Mouse (Mus musculus) bone marrow, adult 2 months (tissue): Measurements from ENCODE around the gene Usp8. TPM values are rescaled to one million over a fixed set of nuclear protein-coding genes. Genes with fewer than 3 reads are reported as not detected.

ENCODE experiments used
- H3K27ac ChIP-seq: fragments of 200-500 bp; 2 replicates; pipeline ENCODE4 v1.5.1; 2012; ENCODE audit warnings: low read depth, mild to moderate bottlenecking, control low read depth, inconsistent platforms, low read length; ENCODE audit not compliant: control insufficient read depth, poor library complexity, insufficient read depth
- H3K4me1 ChIP-seq: fragments of 200-500 bp; 2 replicates; pipeline ENCODE4 v1.6.1; 2011; ENCODE audit warnings: low read length; ENCODE audit not compliant: control insufficient read depth, insufficient read depth
- H3K4me3 ChIP-seq: fragments of 200-500 bp; replicated peaks from 2 replicates; pipeline ENCODE3; 2011; ENCODE audit warnings: mild to moderate bottlenecking, low read depth, low read length, control low read depth; ENCODE audit not compliant: control insufficient read depth
- CTCF ChIP-seq: fragments of 200-500 bp; IDR thresholded peaks from 2 replicates; pipeline ENCODE4 v1.5.1; 2011; ENCODE audit warnings: low read length, control low read depth; ENCODE audit not compliant: control insufficient read depth, insufficient read depth
- POLR2A ChIP-seq: fragments of 200-500 bp; IDR thresholded peaks from 2 replicates; pipeline ENCODE4 v1.6.1; 2011; ENCODE audit warnings: low read depth, mild to moderate bottlenecking, control low read depth, low read length, borderline replicate concordance; ENCODE audit not compliant: control insufficient read depth
- WGBS: fragments of 180-500 bp; shearing (Covaris S2); methylation state at CpG from one replicate; pipeline ENCODE4 v1.1.7; 2018; 5-methylcytosine and 5-hydroxymethylcytosine counted together
- polyA plus RNA-seq: library from polyadenylated mRNA; stranded (reverse); fragments of >200 nt; gene quantifications from 2 replicates; pipeline ENCODE4 v1.2.4, GENCODE M21; 2011; ENCODE audit warnings: low replicate concordance; ENCODE audit not compliant: missing spikeins, insufficient read depth, insufficient read length

Usp8 gene
- polyA plus RNA-seq, 1 experiment = 16.7 TPM

- H3K4me3 ChIP-seq = no peak overlapping the region
These were observed 60.5 kb downstream of the Usp8 start for GRCm38 (mm10) chr2:126767599-126767998.

DNA sequence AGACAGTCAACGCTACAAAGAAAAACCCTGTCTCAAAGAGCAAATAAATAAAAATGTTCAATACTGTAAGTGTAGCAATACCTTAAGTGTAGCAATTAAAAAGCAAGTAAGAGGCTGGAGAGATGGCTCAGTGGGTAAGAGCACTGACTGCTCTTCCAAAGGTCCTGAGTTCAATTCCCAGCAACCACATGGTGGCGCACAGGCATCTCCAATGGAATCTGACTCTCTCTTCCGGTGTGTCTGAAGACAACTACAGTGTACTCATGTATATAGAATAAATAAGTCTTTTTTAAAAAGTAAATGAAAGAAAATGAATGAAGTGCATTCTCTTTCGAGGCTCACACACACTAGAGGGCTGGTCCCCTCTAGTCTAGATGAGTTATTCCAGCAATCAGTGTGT is 61.1 kb downstream of the Usp8 start:
- no peak overlapping the region for H3K4me3 ChIP-seq
- 76% methylated on average over 4 of the region's 4 CpGs for WGBS
- no peak for TF ChIP-seq POLR2A
- TF ChIP-seq CTCF = no peak
- no peaks in the 10 kb centered on the region for H3K4me1 ChIP-seq
- H3K27ac ChIP-seq = no peak overlapping the region

More at GRCm38 (mm10) chr2:126767599-126767998, 60.5 kb downstream of the Usp8 start:
- no peak overlapping the region for H3K27ac ChIP-seq
- whole genome bisulfite sequencing = 88% methylated on average over 3 of the region's 3 CpGs
- TF ChIP-seq POLR2A (no peak), CTCF (no peak)
- no peaks in the 10 kb centered on the region for H3K4me1 ChIP-seq

GRCm38 (mm10) chr2:126769431-126770181 is 62.5 kb downstream of the Usp8 start:
- Histone ChIP-seq H3K4me3 (no peak overlapping the region), H3K27ac (no peak overlapping the region), H3K4me1 (no peaks in the 10 kb centered on the region)
- WGBS = 44% methylated on average over 19 of the region's 19 CpGs
- TF ChIP-seq POLR2A (no peak), CTCF (no peak)

- H3K4me1 ChIP-seq = no peaks in the 10 kb centered on the region
- 78% methylated on average over 5 of the region's 5 CpGs for WGBS
- H3K27ac ChIP-seq = no peak overlapping the region
- TF ChIP-seq CTCF = no peak
- no peak for TF ChIP-seq POLR2A
- no peak overlapping the region for H3K4me3 ChIP-seq
These were observed 65.1 kb downstream of the Usp8 start for GRCm38 (mm10) chr2:126772217-126772616.

DNA sequence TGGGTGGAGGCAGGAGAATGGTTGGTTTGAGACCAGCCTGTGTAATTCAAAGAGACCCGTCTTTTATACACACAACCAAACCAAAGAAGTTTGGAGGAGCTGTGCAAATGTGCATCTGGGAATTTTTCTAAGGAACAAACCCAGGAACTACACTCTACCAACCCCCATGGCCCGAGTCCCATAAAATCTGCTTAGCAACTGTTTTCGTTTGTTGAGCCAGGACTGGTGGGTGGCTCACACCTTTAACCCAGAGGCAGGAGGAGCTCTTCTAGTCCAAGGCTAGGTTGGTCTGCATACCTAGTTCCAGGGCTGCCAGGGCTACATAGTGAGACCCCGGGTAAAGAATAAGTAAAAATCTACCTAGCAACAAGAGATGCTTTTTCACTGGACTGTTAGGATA is 68.8 kb downstream of the Usp8 start:
- Histone ChIP-seq H3K4me3 (no peak overlapping the region), H3K27ac (no peak overlapping the region), H3K4me1 (no peaks in the 10 kb centered on the region)
- no peak for TF ChIP-seq CTCF
- no peak for TF ChIP-seq POLR2A
- WGBS = 51% methylated on average over 4 of the region's 4 CpGs

- H3K27ac ChIP-seq = no peak overlapping the region
- TF ChIP-seq CTCF = no peak
- no peak for TF ChIP-seq POLR2A
- 26% methylated on average over 1 of the region's 1 CpGs for WGBS
- H3K4me3 ChIP-seq = no peak overlapping the region
- no peaks in the 10 kb centered on the region for H3K4me1 ChIP-seq
These were observed 69.3 kb downstream of the Usp8 start for GRCm38 (mm10) chr2:126776416-126776815.

DNA sequence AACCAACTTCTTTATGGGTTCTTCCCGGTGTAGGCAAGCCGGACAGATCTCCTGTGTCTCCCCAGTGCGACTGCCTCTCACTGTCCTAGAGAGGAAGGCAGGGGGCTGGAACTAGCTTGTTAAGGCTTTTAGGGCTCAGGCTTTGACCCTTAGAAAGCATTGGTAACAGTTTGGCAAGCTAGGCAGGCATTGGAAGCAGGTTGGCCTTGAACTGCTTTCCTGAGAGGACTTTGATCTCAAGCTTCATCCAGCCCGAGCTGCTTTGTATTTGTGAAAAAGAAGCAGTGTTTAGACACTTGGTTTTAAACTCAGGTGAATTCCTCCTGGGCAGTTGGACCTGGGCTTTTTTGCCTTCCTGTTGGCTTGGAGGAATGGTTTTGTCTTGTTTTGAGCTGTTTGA is 71.7 kb downstream of the Usp8 start:
- no peak overlapping the region for H3K27ac ChIP-seq
- no peak for TF ChIP-seq POLR2A
- no peak for TF ChIP-seq CTCF
- H3K4me3 ChIP-seq = no peak overlapping the region
- 77% methylated on average over 4 of the region's 4 CpGs for WGBS
- H3K4me1 ChIP-seq = no peaks in the 10 kb centered on the region

GRCm38 (mm10) chr2:126780286-126780685 is 73.2 kb downstream of the Usp8 start:
- H3K27ac ChIP-seq = no peak overlapping the region

DNA sequence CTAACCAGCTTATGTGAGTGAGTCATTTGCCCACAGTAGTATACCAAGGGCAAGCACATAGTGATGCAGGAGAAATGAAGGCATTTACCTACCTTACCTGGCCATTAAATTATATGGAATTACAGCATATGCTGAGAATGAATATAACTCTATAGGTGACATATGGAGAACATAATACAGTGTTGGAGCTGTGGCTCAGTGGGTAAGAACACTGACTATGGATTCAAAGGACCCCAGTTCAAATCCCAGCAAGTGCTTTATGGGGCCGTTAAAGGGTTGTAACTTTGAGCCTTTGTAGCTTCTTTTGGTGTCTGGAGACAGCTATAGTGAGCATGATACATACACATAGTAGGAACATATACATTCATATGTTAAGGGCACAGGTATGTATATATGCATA is 74.3 kb downstream of the Usp8 start:
- H3K4me3 ChIP-seq = no peak overlapping the region
- 85% methylated on average over 1 of the region's 1 CpGs for WGBS

More at GRCm38 (mm10) chr2:126780286-126780685, 73.2 kb downstream of the Usp8 start:
- no peak overlapping the region for H3K4me3 ChIP-seq
- WGBS = 86% methylated on average over 10 of the region's 10 CpGs
- H3K4me1 ChIP-seq = no peaks in the 10 kb centered on the region
- TF ChIP-seq CTCF (no peak), POLR2A (no peak)

More for the DNA sequence above, 74.3 kb downstream of the Usp8 start:
- Histone ChIP-seq H3K27ac (no peak overlapping the region), H3K4me1 (no peaks in the 10 kb centered on the region)
- no peak for TF ChIP-seq CTCF
- no peak for TF ChIP-seq POLR2A
